Mouse (Mus musculus): ENCODE data around the gene Zfp583.

DNA sequence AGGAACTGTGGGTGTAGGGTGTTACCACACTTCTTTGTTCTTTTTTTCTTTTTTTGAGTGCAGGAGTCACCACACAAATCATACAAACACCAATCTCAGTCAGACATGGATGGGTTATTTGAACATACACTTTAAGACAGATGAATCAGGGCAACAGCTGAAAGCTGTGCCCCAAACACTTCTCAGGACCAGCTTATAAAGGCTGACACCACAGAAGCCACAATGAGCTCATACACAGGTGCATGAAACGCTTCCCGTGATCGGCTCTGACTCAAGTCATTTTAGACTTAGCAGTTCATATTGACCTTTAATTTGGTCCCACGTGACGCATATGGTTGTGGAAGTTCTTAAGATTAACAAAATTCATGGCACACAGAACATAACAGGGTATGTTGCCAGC lies 8.8 kb upstream of the Zfp583 start:
- TF ChIP-seq CTCF (conservative IDR thresholded peaks at IDR 0.05; ENCODE audit: insufficient read depth, insufficient read length, low read depth, low read length) (no peak), POLR2A (IDR thresholded peaks at IDR 0.05; ENCODE audit: low read depth, low read length) (no peak)

All from kidney, adult 2 months (tissue).